Mouse (Mus musculus): ENCODE results near the gene Zfp846. TPM values are rescaled to one million over a fixed set of nuclear protein-coding genes. Genes with fewer than 3 reads are reported as not detected.
"Not testable (repeated sequence)": the region's sequence is repeated elsewhere in the genome, so short reads cannot be mapped to it uniquely, and the experiment has no call there.

The Zfp846 gene
- polyA plus RNA-seq, 1 experiment, result 1.5 TPM

DNA sequence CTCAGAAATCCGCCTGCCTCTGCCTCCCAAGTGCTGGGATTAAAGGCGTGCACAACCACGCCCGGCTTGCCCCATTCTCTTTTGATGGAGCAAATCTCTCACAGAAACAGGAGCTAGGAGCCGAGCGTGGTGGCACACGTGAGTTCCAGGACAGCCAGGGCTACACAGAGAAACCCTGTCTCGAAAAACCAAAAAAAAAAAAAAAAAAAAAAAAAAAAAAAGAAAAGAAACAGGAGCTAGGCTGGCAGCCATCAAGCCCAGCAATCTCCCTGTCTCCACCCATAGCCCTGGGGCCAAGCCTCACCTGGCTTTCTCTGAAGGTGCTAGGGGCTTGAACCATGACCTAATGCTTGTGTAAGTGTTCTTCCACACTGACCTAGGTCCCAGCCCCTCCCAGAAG is 54.6 kb downstream of the Zfp846 start:
- 93% methylated on average over 8 of the region's 8 CpGs for WGBS
- DNase-seq (ENCODE audit: low read depth, low spot score), result not testable (repeated sequence)

GRCm38 (mm10) chr9:20636256-20636655 is 55.2 kb downstream of the Zfp846 start:
- WGBS, result 91% methylated on average over 3 of the region's 3 CpGs
- no peak for DNase-seq (ENCODE audit: low read depth, low spot score)

- 89% methylated on average over 2 of the region's 2 CpGs for WGBS
- no peak for DNase-seq (ENCODE audit: low read depth, low spot score)
Measured at GRCm38 (mm10) chr9:20636790-20637189, 55.7 kb downstream of the Zfp846 start.

GRCm38 (mm10) chr9:20638552-20638951 is 57.5 kb downstream of the Zfp846 start:
- no peak for DNase-seq (ENCODE audit: low read depth, low spot score)
- 94% methylated on average over 19 of the region's 19 CpGs for WGBS

DNA sequence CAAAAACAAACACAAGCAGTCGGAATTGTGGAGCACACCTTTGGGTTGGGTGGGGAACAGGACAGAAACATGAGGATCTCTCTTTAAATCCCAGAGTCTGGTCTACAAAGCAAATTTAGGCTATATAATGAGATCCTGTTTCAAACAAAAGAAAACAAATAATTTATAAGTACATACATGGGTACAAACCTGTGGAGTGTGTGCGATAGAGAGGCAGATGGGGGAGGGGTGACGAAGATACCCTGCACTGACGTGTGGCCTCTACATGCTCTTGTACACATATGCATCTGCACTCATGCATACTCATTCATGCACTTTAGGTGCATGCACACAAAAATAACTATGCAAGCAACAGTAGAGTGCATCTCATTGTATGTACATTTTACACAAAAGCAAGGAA is 58.4 kb downstream of the Zfp846 start:
- DNase-seq (ENCODE audit: low read depth, low spot score), result no peak
- 90% methylated on average over 4 of the region's 4 CpGs for WGBS

- DNase-seq (ENCODE audit: low read depth, low spot score), result no peak
- 17% methylated on average over 6 of the region's 6 CpGs for WGBS
Measured at GRCm38 (mm10) chr9:20641501-20641900, 60.4 kb downstream of the Zfp846 start.

- WGBS, result 1% methylated on average over 51 of the region's 51 CpGs
- DNase-seq (ENCODE audit: low read depth, low spot score), result no peak
Measured at GRCm38 (mm10) chr9:20642101-20642895, 61.2 kb downstream of the Zfp846 start, which contains the start of gene Ubl5. Gene Ubl5 (plus strand): TSS chr9:20642878.

DNA sequence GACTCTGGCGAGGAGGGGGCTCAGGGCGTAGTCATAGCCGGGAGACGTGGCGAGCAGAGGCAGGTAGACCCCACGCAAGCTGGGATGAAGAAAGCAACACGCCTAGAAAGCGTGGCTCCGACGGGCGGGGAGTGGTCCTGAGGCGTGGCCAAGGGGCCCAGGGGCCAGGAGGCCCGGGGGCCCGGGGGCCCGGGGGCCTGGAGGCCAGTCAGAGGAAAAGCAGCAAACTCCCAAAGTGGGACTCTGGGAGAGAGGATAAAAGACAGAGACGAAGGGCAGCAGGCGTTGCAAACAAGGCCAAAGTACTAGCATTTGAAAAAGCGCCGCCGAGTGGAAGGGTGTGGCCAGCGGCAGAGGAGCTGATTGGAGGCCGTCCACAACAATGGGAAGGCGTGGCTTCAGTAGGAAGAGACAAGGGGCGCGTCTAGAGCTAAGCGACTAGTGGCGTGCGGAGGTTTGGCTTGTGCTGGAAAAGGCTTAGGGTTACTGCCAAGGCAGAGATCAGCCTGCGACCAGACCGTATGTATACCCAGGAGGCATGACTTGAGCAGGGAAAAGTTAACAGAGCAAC is 61.9 kb downstream of the Zfp846 start:
- under 1% methylated on average over 30 of the region's 30 CpGs for WGBS
- DNase-seq (ENCODE audit: low read depth, low spot score), result peak; percentile 74

DNA sequence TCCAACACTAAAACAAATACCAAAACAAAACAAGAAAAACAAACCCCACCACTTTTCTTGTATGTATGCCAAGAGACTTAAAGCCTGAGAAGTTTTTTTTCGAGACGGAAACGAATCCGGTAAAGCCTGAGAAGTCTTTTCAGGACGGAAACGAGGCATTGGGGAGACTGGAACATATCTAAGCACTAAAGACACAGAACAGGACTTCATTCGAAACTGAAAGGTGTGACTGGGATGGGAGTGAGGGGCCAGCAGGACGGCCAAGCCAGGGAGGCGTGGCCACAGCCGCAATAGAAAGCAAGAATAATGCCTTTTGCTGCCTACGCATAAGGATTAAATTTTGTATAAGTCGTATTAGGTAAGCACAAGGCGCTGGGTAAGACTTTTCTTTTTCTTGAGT is 62.7 kb downstream of the Zfp846 start:
- no peak for DNase-seq (ENCODE audit: low read depth, low spot score)

GRCm38 (mm10) chr9:20644360-20645081 is 63.4 kb downstream of the Zfp846 start, which contains the start of gene Fbxl12:
Gene Fbxl12 (minus strand): TSS chr9:20644767.
- WGBS, result under 1% methylated on average over 43 of the region's 43 CpGs
- no peak for DNase-seq (ENCODE audit: low read depth, low spot score)

More for the DNA sequence above, 62.7 kb downstream of the Zfp846 start:
- WGBS, result under 1% methylated on average over 13 of the region's 13 CpGs

- DNase-seq (ENCODE audit: low read depth, low spot score), result no peak
- WGBS, result 2% methylated on average over 17 of the region's 17 CpGs
Measured at GRCm38 (mm10) chr9:20645121-20645520, 64.0 kb downstream of the Zfp846 start.

DNA sequence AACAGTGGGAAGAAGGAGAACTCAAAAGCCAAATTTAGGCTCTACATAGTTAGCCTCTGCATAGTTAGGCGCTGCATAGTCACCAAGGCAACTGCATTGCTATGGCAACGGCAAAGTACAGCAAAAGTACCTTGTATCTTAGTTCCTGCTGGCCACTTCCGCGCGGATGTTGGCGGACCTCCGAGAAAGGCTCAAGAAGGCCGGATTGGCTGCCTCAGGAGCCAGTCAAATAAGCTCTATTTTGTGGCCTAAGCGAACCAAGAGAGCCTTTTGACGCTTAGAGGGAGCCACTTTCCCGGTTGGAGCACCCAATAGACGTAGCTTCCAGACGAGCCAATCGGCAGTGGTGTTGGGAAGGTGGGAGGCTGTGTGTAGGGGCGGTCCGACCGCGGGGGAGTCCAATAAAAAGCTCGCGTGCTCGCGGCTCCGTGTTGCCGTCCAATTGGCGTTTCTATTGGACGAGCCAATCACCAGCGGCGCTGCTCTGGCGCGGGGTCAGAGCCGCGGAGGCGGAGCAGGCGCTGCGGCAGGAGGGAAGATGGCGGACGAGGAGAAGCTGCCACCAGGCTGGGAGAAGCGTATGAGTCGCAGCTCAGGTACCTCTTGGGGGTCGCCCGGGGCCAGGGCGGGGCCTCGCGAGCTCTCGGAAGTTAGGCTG is 70.6 kb downstream of the Zfp846 start, which contains the start of gene Pin1:
Gene Pin1, plus strand, starts transcription at position 494 of the 658 bp plus-strand sequence.
- peak; percentile 100 for DNase-seq (ENCODE audit: low read depth, low spot score)
- under 1% methylated on average over 45 of the region's 45 CpGs for WGBS

DNA sequence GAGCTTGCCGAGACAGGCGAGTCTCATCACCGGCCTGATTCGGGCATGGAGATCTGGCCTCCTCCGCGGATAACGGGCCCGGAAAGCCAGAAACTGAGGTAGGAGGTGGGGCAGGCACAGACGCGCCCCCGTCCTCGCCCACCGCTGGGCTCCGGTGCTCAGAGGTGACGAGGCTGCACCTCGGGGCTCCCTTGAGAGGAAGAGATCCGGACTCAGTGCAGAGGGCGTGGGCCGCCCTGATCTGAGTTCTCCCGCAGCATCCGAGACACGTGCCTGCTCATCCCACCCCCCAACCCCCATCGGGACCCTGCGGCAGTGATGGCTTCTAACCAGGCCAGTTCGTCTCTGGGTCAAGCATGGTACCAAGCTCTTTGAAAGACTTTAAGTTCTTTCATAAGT is 71.2 kb downstream of the Zfp846 start:
- DNase-seq (ENCODE audit: low read depth, low spot score), result no peak
- 0% methylated on average over 25 of the region's 25 CpGs for WGBS

DNA sequence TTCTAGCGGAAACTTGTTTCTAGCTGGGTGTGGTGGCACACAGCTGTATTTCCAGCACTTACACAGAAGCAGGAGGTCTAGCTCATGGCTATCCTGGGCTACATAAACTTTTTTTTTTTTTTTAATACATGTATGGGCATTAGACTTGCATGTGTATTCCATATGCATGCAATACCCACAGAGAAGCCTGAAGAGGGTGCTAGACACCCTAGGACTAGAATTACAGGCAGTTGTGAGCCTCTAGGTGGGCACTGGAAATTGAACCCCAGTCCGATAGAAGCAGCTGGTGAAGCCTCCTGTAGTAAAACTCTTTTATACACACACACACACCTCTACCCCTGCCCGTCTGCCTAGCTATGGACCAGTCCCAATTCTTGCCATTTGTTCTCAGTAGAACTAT is 72.8 kb downstream of the Zfp846 start:
- no peak for DNase-seq (ENCODE audit: low read depth, low spot score)
- WGBS, result 92% methylated on average over 3 of the region's 3 CpGs

Other genes with a start within 250 kb of the Zfp846 start
- gene Olfr18, start 245.2 kb upstream of the Zfp846 start, polyA plus RNA-seq (2012; rRNA removed), result not detected in 2 replicates
- 2.9 and 3.7 TPM in 2 replicates for gene Zfp560, start 196.1 kb upstream of the Zfp846 start, polyA plus RNA-seq (2012; rRNA removed)
- 1.2 and 1.7 TPM in 2 replicates for gene Zfp26, start 121.1 kb upstream of the Zfp846 start, polyA plus RNA-seq (2012; rRNA removed)
- 2.8 and 4.4 TPM in 2 replicates for gene Zfp426, start 88.5 kb upstream of the Zfp846 start, polyA plus RNA-seq (2012; rRNA removed)
- 2.7 and 4.1 TPM in 2 replicates for gene Zfp266, start 59.9 kb upstream of the Zfp846 start, polyA plus RNA-seq (2012; rRNA removed)
- gene Ubl5, start 61.6 kb downstream of the Zfp846 start, polyA plus RNA-seq (2012; rRNA removed), result 321 and 348 TPM in 2 replicates
- gene Fbxl12, start 63.5 kb downstream of the Zfp846 start, polyA plus RNA-seq (2012; rRNA removed), result 15.8 and 22.9 TPM in 2 replicates
- gene Pin1, start 70.8 kb downstream of the Zfp846 start, polyA plus RNA-seq (2012; rRNA removed), result 13.5 and 13.8 TPM in 2 replicates
- gene Olfm2, start 165.1 kb downstream of the Zfp846 start, polyA plus RNA-seq (2012; rRNA removed), result 1.2 and 1.4 TPM in 2 replicates
- gene Col5a3, start 233.8 kb downstream of the Zfp846 start, polyA plus RNA-seq (2012; rRNA removed), result 3.9 and 4.5 TPM in 2 replicates
- not detected in 2 replicates for gene Rdh8, start 237.2 kb downstream of the Zfp846 start, polyA plus RNA-seq (2012; rRNA removed)